Mouse (Mus musculus): ENCODE data around the gene Il2ra.

The Il2ra gene

DNA sequence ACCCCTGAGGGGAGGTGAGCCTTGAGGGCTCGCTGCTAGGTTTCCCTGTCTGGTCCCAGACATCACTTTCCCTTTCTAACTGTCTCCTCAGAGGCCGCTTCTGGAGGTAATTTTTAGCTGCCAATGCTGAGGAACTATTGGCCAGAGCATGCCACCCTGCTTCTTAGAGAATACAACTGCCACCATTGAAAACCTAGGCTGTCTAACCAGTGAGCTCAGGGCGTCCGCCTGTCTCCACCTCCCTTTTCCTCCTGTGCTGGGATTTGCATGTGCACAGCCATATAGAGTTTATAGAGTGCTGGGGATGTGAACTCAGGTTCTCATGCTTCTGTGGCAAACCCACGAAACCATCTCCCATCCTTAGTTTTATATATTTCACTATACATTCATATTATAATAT lies 11.2 kb downstream of the Il2ra start:
- no peak for DNase-seq

- DNase-seq: no peak
These were observed 12.7 kb downstream of the Il2ra start for GRCm38 (mm10) chr2:11654990-11655931.

DNA sequence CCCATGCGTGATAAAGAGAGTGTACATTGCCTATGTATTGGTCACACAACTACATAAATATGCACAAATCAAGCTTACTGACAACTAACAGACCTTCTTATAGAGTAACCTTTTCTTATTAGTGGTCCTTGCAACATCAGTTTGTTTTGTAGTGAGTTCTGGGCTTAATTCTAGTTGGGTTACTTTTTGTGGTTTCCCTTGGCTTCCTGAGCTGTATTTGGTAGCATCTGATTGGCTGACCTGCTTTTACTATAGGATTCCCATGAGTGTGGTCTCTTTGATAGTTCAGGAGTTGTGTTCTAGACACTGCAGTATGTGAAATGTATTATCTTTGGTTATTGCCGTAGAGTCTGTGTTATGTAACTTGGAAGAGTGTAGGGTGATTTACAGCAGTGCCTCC lies 15.0 kb downstream of the Il2ra start:
- DNase-seq: no peak

DNA sequence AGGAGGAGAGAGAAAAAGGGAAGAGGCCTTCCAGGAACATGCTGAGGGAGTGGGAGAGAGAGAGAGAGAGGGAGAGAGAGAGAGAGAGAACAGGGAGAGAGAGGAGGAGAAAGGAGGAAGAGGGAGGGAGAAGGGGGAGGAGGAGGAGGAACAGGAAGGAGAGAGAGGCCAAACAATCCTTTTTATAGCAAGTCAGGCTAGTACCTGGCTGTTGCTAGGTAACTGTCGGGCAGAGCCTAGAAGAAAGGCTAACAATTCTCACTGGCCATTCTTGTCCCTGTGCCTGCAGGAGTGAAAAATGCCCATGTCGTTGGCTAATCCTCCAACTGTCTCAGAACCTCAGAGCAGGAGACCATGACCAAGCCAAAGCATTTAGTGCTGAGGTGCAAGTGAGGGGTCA lies 16.7 kb downstream of the Il2ra start:
- DNase-seq: no peak

DNA sequence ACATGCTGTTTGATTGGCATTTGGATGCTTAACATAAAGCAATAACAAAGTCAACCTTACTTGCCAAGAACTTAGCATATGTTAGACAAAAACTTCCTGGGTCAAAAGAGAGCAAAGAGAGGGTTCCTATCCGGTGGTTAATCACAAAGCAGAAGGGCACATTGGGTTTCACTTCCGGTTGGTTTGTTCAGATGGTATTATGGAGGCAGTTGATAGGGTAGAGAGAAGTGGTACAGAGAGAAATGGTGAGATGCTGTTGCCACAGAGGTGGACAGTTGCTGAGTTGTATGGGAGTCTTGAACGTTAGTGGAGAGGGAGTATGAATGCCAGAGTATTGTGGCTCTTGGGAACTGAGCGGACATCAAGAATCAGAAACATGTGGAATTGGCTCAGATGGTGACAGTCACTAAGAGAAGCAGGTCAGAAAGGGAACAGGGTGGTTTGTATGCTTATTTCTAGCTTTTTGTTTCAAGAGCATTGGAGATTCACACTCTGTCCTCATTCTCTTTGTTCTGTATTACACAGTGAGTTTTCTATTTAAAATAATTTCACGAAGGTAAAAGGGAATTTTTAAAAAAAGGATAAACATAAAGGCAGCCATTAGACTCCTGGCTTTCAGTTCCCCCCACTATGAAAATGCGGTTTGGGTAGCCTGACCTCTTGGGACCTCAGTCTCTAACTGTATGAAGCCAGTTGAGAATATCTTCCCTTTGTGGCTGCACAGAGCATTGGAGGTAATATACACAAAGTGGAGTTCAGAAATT lies 19.7 kb downstream of the Il2ra start:
- DNase-seq: no peak

- DNase-seq: no peak
These were observed 20.3 kb downstream of the Il2ra start for GRCm38 (mm10) chr2:11662907-11663230.

DNA sequence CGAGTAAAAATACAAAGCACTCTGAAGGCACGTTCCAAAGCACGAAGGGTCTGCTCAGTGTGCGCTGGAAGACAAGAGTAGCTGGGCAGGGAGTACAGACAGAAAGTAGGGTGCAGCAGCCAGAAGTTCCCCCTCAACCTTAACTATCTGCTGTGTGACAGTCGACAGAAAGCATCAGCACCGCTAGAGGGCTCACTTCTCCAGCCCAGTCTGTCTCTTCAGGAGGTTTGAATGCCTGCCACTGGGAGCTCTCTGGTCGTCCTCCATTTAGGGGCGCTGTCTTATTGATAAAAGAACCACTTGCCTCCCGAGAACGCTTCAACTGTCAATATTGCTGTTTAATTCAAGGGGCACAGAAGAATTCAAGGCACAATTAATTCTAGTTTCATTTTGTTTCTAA lies 21.4 kb downstream of the Il2ra start:
- DNase-seq: peak; percentile 78 to 85

DNA sequence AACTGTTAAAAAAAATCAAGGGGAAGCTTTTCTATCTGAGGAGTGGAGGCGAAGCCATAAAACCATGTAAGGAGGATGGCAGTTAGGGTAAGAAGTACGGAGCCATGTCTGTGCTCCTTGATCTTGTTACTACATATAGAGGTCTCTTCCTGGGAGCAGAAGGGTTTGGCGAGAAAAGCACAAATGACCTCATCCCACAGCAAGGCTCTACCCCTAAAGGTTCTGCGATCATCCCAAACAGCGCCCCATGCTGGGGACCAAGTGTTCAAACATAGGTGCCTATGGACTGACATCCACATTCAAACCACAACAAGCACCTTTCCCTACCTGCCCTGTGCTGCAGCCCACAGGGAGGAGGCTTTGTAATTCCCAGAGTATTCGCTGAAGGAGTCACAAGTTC lies 21.8 kb downstream of the Il2ra start:
- DNase-seq: peak; percentile 19 to 57

- no peak for DNase-seq
These were observed 22.2 kb downstream of the Il2ra start for GRCm38 (mm10) chr2:11664806-11665205.

GRCm38 (mm10) chr2:11665326-11665725 lies 22.7 kb downstream of the Il2ra start:
- no peak for DNase-seq

GRCm38 (mm10) chr2:11672144-11672543 lies 29.5 kb downstream of the Il2ra start:
- no peak for DNase-seq

GRCm38 (mm10) chr2:11679626-11680025 lies 37.0 kb downstream of the Il2ra start:
- DNase-seq: no peak

DNA sequence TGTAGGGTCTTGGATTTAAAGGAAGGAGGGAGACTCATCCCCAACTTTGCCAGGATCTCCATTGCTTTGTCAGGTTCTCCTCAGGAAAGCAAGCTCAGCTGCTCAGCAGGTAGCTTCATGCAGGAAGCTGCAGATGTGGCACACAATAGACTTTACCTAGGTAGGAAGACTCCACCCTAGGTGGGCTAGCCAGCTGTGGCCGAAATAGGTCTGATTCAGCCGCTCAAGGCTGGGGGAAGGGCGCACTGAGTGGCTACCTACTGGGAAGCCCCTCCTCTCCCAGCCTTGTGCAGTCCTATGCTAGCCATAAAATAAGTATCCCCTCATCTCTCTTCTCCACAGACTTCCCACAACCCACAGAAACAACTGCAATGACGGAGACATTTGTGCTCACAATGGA lies 40.1 kb downstream of the Il2ra start:
- no peak for DNase-seq

DNA sequence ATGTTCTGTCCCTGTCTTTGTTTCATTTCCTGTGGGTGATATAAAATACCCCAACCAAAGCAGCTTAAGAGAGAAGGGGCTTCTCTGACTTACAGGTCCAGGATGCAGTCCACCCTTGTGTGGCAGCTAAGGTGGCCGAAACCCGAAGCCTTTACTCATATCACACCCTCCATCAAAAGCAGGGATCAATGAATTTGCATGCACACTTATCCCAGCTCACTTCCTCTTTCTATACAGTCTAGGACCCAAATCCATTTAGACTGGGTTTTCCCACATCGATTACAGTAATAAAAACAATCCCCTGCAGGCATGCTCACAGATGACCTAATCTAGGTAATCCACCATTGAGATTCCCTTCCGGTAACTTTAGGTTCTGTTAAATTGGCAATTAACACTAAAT lies 43.9 kb downstream of the Il2ra start:
- no peak for DNase-seq

DNA sequence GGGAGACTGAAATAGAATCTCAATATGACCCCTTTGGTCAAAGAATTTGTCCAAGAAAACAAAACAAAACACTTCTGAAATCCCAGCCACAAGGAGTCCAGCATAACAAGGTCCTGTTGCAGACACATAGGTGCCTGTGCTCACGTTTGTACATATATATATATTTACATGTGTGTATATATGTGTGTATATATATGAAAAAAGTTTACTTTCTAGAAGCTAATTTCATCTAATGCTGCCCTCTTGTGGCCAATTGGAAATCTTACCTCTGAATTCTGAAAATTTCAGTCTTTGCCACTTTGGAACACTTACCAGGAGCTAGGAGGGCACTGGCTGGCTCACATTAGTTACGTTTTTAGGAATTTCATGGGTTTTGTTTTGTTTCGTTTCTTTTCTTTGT lies 44.8 kb downstream of the Il2ra start:
- DNase-seq: no peak

DNA sequence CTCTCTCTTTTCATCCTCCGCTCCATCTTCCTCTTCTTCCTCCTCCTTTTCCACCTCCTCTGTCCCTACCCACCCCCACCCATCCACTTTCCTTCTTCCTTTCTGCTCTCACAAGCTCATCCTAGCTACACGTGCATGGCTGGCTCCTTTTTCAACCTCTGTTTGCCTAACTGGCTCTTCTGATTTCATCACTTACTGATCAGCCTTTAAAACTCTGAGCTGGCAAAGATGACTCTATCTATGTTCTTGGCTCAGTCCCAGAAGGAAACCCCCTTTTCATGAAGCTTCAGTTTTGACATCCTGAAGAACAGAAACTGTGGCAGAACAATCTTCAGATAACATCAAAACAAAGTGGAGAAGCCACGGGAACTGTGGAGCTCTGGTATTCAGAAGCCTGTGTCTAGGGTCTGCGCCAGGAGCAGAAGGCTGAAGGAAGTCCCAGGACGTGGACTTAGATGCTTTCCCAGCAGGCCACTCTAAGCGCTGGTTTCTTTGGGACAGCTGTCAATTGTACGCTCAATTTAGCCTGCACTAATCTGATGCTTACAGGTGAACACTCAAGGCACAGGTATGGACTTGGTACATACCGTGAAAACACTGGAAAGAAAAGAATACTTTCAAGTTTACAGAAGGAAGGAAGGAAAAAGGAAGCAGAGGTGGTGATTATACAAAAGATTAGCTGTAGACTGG lies 47.7 kb downstream of the Il2ra start:
- DNase-seq: no peak

- no peak for DNase-seq
These were observed 50.7 kb downstream of the Il2ra start for GRCm38 (mm10) chr2:11693352-11693751.

DNA sequence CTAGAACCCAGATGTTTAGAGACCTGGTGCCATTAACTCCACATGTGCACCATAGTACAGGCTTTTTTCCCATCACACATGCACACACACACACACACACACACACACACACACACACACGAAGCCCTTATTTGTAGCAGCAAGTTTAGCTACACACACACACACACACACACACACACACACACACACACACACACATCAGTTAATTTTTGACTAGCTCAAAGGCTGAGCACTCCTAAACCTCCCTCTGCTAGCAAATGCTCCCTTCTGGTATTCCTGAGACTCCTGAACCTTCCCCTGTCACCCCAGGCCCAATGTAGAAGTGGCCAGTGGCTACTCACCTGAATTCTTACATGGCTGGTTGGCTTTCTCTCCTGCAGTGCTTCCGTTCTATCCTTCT lies 51.5 kb downstream of the Il2ra start:
- no peak for DNase-seq

DNA sequence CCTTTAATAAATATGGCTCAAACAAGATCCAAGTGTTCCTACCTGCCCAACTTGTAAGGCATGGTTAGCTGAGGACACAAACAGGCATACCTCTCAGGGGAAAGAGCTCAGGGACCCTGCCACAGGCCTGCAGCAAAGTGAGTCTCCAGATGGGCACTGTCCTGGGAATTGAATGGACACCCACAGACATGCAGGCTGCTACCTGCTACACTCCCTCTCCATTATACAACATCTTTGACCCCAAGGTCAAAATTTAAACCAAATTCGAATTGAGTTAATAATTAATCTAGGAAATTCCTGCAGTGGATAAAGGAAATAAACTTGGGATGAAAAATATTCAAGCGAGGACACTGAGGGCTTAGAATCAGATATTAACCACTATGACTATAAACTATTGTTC lies 53.3 kb downstream of the Il2ra start:
- DNase-seq: no peak

- DNase-seq: no peak
These were observed 56.4 kb downstream of the Il2ra start for GRCm38 (mm10) chr2:11698994-11699393.

DNA sequence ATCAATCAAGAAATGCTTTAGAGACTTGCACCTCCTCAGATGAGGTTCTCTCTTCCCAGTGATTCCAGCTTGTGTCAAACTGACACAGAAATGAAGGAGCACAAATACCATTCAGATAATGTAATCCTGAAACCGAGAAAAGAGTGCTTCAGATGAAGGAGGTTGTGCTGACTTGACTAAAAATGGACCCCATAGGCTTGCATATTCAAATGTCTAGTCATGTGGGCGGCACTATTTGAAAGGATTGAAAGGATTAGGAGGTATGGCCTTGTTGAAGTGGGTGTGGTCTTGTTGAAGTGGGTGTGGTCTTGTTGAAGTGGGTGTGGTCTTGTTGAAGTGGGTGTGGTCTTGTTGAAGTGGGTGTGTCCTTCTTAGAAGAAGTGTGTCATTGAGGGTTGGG lies 57.3 kb downstream of the Il2ra start:
- no peak for DNase-seq

- peak; percentile 29 to 53 for DNase-seq
These were observed 62.8 kb downstream of the Il2ra start, which contains the start of gene Il15ra for GRCm38 (mm10) chr2:11705201-11706025. Gene Il15ra (plus strand): TSS chr2:11705290.
